Mouse (Mus musculus) lung, postnatal 25 days (tissue): Measurements from ENCODE around the gene Tgds.
"Not testable (repeated sequence)": the region's sequence is repeated elsewhere in the genome, so short reads cannot be mapped to it uniquely, and the experiment has no call there.

ENCODE experiments used
- DNase-seq: peaks from one replicate; pipeline ENCODE4 v3.0.0; 2022; ENCODE audit warnings: low spot score

Tgds gene

DNA sequence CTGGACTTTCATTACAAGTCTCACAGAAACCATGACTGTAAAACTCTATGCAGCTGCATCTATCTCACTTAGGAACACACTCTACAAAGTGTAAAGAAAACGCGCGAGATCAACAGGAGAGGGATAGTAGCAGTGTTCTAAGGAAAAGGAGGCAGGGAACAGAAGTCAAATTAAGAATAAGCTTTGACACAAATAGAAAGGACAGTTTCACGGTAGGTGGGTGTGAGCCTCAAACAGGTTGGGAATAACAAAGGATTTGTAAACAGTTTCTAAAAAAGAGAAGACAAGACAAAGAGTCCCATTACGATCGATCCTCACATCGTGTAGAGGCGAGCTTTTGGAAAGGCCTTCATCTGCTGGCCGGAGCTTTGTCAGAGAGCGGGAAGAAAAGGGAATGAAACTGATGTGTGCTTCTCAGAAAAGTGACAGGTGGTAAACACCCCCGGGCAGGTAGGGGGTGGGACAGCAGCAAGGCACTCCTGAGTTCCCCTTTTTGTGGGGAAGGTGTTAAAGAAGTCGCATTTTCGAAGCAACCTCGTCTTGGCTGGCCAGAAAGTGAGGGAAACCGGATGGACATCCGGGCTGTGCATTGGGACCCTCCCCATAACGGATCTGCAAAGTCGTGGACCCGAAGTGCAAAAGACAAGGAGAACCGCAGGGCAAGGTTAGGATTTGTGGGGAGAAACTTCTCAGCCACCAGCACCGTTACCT lies 469 bp downstream of the Tgds start:
- no peak for DNase-seq

GRCm38 (mm10) chr14:118131472-118131871 lies 1.1 kb downstream of the Tgds start:
- DNase-seq, result no peak

GRCm38 (mm10) chr14:118126301-118126700 lies 6.3 kb downstream of the Tgds start:
- DNase-seq, result no peak

DNA sequence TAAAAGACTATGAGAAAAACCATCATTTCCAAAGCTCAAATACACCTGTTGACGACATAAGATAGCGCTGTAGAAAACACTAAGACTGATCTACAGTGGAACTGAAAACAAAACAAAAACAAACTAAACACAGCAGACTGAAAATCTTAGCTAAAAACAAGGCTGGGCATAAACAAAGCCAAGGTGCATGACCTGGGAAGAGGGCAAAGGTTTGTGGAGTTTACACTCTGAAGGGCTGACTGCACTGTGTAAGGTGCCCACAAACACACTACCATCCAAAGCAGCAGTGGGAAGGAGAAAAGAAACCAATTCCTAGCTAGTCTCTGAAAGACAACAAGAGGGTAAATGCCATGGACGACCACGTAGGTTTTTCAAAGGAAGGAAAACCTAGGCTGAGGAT lies 7.8 kb downstream of the Tgds start:
- DNase-seq, result no peak

GRCm38 (mm10) chr14:118124129-118124528 lies 8.4 kb downstream of the Tgds start:
- no peak for DNase-seq

GRCm38 (mm10) chr14:118113116-118113515 lies 19.4 kb downstream of the Tgds start:
- DNase-seq, result no peak

GRCm38 (mm10) chr14:118107479-118107878 lies 25.1 kb downstream of the Tgds start:
- not testable (repeated sequence) for DNase-seq

DNA sequence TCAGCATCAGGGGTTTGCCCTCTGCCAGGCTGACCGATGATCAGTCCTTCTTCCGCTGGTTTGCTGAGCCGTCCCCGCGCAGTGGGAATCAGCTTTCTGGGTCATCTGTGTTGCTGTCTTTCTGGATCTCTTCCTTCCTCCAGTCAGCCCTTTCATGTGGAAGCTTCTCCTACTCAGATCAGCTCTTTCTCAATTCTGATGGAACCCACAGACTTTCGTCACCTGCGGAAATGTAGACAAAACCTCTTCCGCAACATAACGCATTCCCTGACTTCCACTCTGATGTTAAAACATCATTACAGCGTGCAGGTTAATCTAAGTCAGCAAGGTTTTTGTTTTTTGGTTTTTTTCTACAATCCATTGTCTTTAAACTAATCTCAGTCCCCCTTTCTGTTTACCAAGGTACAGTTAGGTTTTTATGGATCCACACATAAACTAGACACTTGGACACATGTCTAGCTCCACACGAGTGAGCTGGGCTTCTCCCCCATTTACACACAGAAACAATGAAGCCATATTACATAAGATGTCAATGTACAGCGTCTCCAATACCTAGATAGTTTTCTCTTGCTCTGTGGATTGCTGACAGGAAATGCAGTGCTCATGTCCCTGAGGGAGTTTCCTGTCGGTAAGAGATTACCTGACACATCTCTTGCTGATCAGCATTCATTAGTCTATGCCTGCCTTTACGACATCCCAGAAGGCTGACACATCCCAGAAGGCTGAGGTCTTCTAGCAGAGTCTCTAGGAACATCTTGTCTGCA lies 31.1 kb downstream of the Tgds start:
- DNase-seq, result no peak

DNA sequence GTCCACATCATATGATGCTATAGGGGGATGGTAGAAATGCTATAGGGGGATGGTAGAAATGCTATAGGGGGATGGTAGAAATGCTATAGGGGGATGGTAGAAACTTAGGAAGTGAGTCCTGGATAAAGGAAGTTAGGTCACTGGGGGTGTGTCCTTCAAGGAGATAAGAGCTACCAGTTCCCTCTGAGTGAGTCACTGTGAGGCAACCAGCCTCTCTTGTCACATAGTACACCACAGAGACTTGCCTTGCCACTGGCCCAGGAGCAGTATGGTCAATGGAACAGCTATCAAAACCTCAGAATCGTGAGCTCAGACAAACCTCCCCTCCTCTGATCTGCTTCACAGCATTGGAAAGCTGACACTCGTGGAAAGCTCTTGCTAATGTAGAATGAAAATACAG lies 34.3 kb downstream of the Tgds start:
- DNase-seq, result no peak

- peak; percentile 16 for DNase-seq
These were observed 42.7 kb downstream of the Tgds start for GRCm38 (mm10) chr14:118089806-118090392.

GRCm38 (mm10) chr14:118089215-118089805 lies 43.2 kb downstream of the Tgds start:
- DNase-seq, result peak; percentile 93

- DNase-seq, result peak; percentile 29
These were observed 43.9 kb downstream of the Tgds start for GRCm38 (mm10) chr14:118088437-118089207.

GRCm38 (mm10) chr14:118086271-118087035 lies 46.1 kb downstream of the Tgds start:
- DNase-seq, result no peak

- DNase-seq, result no peak
These were observed 48.7 kb downstream of the Tgds start for GRCm38 (mm10) chr14:118083851-118084250.

DNA sequence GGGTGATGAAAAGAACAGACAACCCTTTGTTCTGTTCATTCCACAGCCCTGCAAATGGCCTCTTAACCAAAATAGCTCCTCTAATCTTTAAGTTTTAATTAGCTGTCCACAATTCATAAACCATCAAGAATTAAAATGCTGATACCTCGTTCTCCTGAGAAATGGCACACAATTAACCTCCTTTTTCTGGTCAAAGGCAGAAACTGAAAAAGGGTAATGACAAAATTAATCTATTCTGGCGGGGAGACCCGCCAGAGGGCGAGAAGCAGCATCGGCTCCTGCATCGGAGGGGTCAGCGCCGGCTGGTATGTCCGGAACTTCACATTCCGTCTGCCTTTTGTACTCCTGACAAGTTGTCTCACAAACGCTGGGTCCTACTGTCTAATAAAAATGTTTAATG lies 51.9 kb downstream of the Tgds start:
- DNase-seq, result no peak

DNA sequence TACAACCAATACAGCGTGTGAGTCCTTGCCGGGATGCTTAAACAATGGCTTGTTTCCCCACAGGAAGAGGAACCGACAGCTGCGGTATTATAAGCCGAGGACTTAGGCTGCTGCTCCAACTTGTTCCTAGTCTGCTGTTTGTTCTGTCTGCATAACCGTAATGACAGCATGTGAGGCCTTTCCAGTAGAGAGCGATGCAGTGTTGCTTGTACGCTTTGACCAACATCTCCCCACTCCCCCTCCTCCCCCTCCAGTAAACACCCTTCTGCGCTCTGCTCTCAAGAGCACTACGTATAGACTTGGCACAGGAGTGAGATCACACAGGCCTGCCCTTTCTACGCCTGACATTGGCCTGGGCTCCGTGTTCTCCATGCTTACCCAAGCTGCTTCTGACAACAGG lies 62.5 kb downstream of the Tgds start:
- DNase-seq, result no peak

DNA sequence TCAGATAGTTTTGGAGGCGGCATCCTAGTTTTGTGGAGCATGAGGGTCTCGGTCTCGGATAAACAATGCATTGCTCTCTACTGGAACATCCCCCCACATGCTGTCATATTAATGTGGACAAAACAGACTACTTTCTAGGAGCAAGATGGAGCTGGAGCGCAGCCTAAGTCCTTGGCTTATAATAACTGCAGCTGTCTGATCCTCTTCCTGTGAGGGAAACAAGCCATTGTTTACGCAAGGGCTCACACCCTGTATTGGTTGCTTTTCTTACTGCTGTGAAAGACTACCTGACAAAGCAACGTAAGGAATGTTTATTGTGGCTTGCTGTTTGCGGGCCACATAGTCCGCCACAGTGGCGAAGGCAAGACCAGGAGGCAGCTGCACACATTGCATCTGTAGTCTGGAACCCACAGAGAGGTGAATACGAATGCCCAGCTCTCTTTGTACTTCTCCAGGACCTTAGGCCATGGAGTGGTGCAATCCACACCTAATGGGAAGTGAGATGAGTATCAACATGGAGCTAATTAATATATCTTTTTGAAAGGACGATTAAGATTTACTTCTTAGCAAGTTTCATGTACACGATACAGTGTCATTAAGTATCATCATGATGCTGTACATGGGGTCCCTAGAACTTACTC lies 63.0 kb downstream of the Tgds start:
- no peak for DNase-seq
